ENCODE assay signal across 8 mouse cellular contexts in genomic region chr16:18589804-18590790, GRCm38 (mm10). TPM values are rescaled to one million over a fixed set of nuclear protein-coding genes. Genes with fewer than 3 reads are reported as not detected.
DNase-seq lines count a peak whose midpoint lies in the region; ATAC-seq and TF ChIP-seq lines count a peak whose summit lies in the region.

Gene Tbx1 (minus strand): TSS chr16:18590671.

- intact Hi-C loops in heart, postnatal 10 days (cut with DNase I) = no loop called here

- peaks cover 98% of the 10 kb centered on the region for H3K27me3 ChIP-seq in heart, embryonic 10.5 days (ENCODE audit: insufficient read depth, poor library complexity, severe bottlenecking)
- H3K27me3 ChIP-seq in forebrain, postnatal 0 days (ENCODE audit: insufficient read depth, low read length) = peaks cover 74% of the 10 kb centered on the region
- peaks cover 96% of the 10 kb centered on the region for H3K27me3 ChIP-seq in liver, embryonic 11.5 days (replicated peaks; ENCODE audit: control insufficient read depth, insufficient read depth, low read length)

- H3K9me3 ChIP-seq in heart, embryonic 10.5 days = no peaks in the 10 kb centered on the region
- no peaks in the 10 kb centered on the region for H3K9me3 ChIP-seq in forebrain, postnatal 0 days (ENCODE audit: low read length)
- no peaks in the 10 kb centered on the region for H3K9me3 ChIP-seq in liver, embryonic 11.5 days (ENCODE audit: control insufficient read depth, low read length)

- DNase-seq in heart, embryonic 10.5 days (ENCODE audit: low spot score) = no peak
- DNase-seq in heart, postnatal 10 days = no peak
- DNase-seq in ES-CJ7 (ENCODE audit: low read depth, low spot score) (peak; percentile 55), adipocyte (ENCODE audit: low spot score) (no peak)
- DNase-seq in forebrain, postnatal 0 days = no peak
- DNase-seq in liver, embryonic 11.5 days (ENCODE audit: low spot score) = peak; percentile 59
- DNase-seq in retina, embryonic 14.5 days (ENCODE audit: low spot score) = peak; percentile 43
- no peak for DNase-seq in right cerebral cortex, adult 18-20 months

- TF ChIP-seq CTCF in forebrain, postnatal 0 days (IDR thresholded peaks at IDR 0.05; ENCODE audit: low read depth) = peak; percentile 52

- H3K27ac ChIP-seq in heart, embryonic 10.5 days = peak within 1 kb of the TSS; percentile 12; the same call in 1 of the 2 replicates
- H3K27ac ChIP-seq in forebrain, postnatal 0 days (ENCODE audit: low read depth, low read length) = no peak within 1 kb of the TSS
- no peak within 1 kb of the TSS for H3K27ac ChIP-seq in liver, embryonic 11.5 days (ENCODE audit: low read depth, low read length)

- WGBS in heart, embryonic 10.5 days = 1% methylated on average over 48 of the region's 48 CpGs
- WGBS in forebrain, postnatal 0 days = 4% methylated on average over 48 of the region's 48 CpGs
- under 1% methylated on average over 48 of the region's 48 CpGs for WGBS in liver, embryonic 11.5 days

- ATAC-seq in forebrain, postnatal 0 days = no peak
- no peak for ATAC-seq in liver, embryonic 11.5 days (replicated peaks; ENCODE audit: low FRiP score)

- H3K36me3 ChIP-seq in heart, embryonic 10.5 days = no peaks in the 10 kb centered on the region
- no peaks in the 10 kb centered on the region for H3K36me3 ChIP-seq in forebrain, postnatal 0 days (ENCODE audit: insufficient read depth)
- no peaks in the 10 kb centered on the region for H3K36me3 ChIP-seq in liver, embryonic 11.5 days (ENCODE audit: control insufficient read depth, insufficient read depth, low read length)

- no peak within 1 kb of the TSS for H3K9ac ChIP-seq in forebrain, postnatal 0 days
- H3K9ac ChIP-seq in liver, embryonic 11.5 days (ENCODE audit: low read depth, low read length) = no peak within 1 kb of the TSS

- H3K4me3 ChIP-seq in heart, embryonic 10.5 days = peak within 1 kb of the TSS; percentile 52
- H3K4me3 ChIP-seq in forebrain, postnatal 0 days (ENCODE audit: low read depth, low read length) = peak within 1 kb of the TSS; percentile 12
- H3K4me3 ChIP-seq in liver, embryonic 11.5 days (ENCODE audit: low read depth, low read length) = peak within 1 kb of the TSS; percentile 44

- peaks cover 53% of the 10 kb centered on the region for H3K4me1 ChIP-seq in heart, embryonic 10.5 days
- peaks cover 5% of the 10 kb centered on the region; the same call in 1 of the 2 replicates for H3K4me1 ChIP-seq in forebrain, postnatal 0 days (ENCODE audit: insufficient read depth)
- H3K4me1 ChIP-seq in liver, embryonic 11.5 days (replicated peaks; ENCODE audit: control insufficient read depth, insufficient read depth, low read length) = peaks cover 18% of the 10 kb centered on the region

- peak within 1 kb of the TSS; percentile 36 for H3K4me2 ChIP-seq in forebrain, postnatal 0 days (ENCODE audit: low read depth)
- H3K4me2 ChIP-seq in liver, embryonic 11.5 days = peak within 1 kb of the TSS; percentile 70

RNA-seq across cellular contexts. Expression of gene Tbx1, which starts in this region (rescaled TPM):
- polyA plus RNA-seq in heart, embryonic 10.5 days (2016; fragmentation: Nextera tagmentation; extraction: Ambion mirVana) = 1.00 and 6.9 TPM in 2 replicates
- 1 to 10 TPM in 1 of 2 experiments, under 1 TPM in 1; 0.57 to 1.1 TPM for total RNA-seq in heart, postnatal 10 days (2021)
- 0.71 and 1.2 TPM in 2 replicates for total RNA-seq in forebrain, postnatal 0 days (2014; rRNA removed)
- 0.70 and 0.90 TPM in 2 replicates for polyA plus RNA-seq in forebrain, postnatal 0 days (2015; fragmentation: Nextera tagmentation; extraction: Ambion mirVana)
- polyA plus RNA-seq in liver, embryonic 11.5 days (2014; fragmentation: Nextera tagmentation; extraction: Ambion mirVana) = 0.17 and 0.43 TPM in 2 replicates

Comparison
In these comparisons a context has a peak if more than half of its experiments do, and no peak if none do; other contexts are left out.
1. Peak in DNase-seq, H3K4me3 ChIP-seq and H3K4me2 ChIP-seq in liver, embryonic 11.5 days; RNA of the gene not detected or under 1 TPM.
2. DNase-seq: peak in ES-CJ7 (single experiment) and retina, embryonic 14.5 days (single experiment); none in heart, embryonic 10.5 days (single experiment), heart, postnatal 10 days (0 of 2), forebrain, postnatal 0 days (single experiment), adipocyte (single experiment) and right cerebral cortex, adult 18-20 months (single experiment).
3. Peak in every context shown above with its lines, with median percentiles within 50 percentile points of each other: H3K4me3 ChIP-seq.